Mouse (Mus musculus) limb, embryonic 14.5 days (tissue): Measurements from ENCODE around the gene Arhgap6. TPM values are rescaled to one million over a fixed set of nuclear protein-coding genes. Genes with fewer than 3 reads are reported as not detected.
A peak's percentile ranks its signal among the peaks of the same experiment; 100 is the strongest.

Source experiments
- ATAC-seq: fragments of 200-750 bp; cut with Nextera tagmentation; 2 replicates; pipeline ENCODE4 v1.8.0; 2017; ENCODE audit warnings: low read depth, moderate number of reproducible peaks, moderate TSS enrichment; ENCODE audit not compliant: low FRiP score
- DNase-seq: peaks from one replicate; pipeline ENCODE4 v3.0.0-alpha.2; 2015; ENCODE audit warnings: low spot score
- H3K27ac ChIP-seq: fragments of 300-500 bp; sonication (generic); replicated peaks from 2 replicates; pipeline ENCODE4 v1.5.1; 2014; ENCODE audit warnings: low read depth, mild to moderate bottlenecking, low read length, moderate library complexity, mixed read lengths
- H3K27me3 ChIP-seq: fragments of 300-500 bp; sonication (generic); 2 replicates; pipeline ENCODE4 v1.6.1; 2014; ENCODE audit warnings: low read length, mixed read lengths; ENCODE audit not compliant: control insufficient read depth, insufficient read depth
- H3K36me3 ChIP-seq: fragments of 300-500 bp; sonication (generic); 2 replicates; pipeline ENCODE4 v1.6.1; 2014; ENCODE audit warnings: mild to moderate bottlenecking, low read length, moderate library complexity, mixed read lengths; ENCODE audit not compliant: control insufficient read depth, insufficient read depth
- H3K4me1 ChIP-seq: fragments of 300-500 bp; sonication (generic); 2 replicates; pipeline ENCODE4 v1.6.1; 2014; ENCODE audit warnings: antibody characterized with exemption, low read length, mixed read lengths; ENCODE audit not compliant: control insufficient read depth, insufficient read depth
- H3K4me2 ChIP-seq: fragments of 300-500 bp; sonication (generic); replicated peaks from 2 replicates; pipeline ENCODE4 v1.6.1; 2014; ENCODE audit warnings: low read depth, mild to moderate bottlenecking, low read length, moderate library complexity; ENCODE audit not compliant: severe bottlenecking
- H3K4me3 ChIP-seq: fragments of 300-500 bp; sonication (generic); replicated peaks from 2 replicates; pipeline ENCODE4 v1.5.1; 2014; ENCODE audit warnings: low read length
- H3K9ac ChIP-seq: fragments of 300-500 bp; sonication (generic); 2 replicates; pipeline ENCODE4 v1.6.1; 2014; ENCODE audit warnings: mild to moderate bottlenecking, low read depth, low read length, moderate library complexity; ENCODE audit not compliant: severe bottlenecking
- H3K9me3 ChIP-seq: fragments of 300-500 bp; sonication (generic); 2 replicates; pipeline ENCODE4 v1.6.1; 2016; ENCODE audit warnings: low read length; ENCODE audit not compliant: control insufficient read depth
- POLR2A ChIP-seq: fragments of 200-500 bp; IDR thresholded peaks from 2 replicates; pipeline ENCODE4 v1.8.0; 2012; ENCODE audit warnings: inconsistent platforms, mild to moderate bottlenecking, moderate library complexity, borderline replicate concordance; ENCODE audit not compliant: insufficient read depth, insufficient read length; ENCODE audit errors: extremely low read depth
- WGBS: fragments of 180-500 bp; shearing (Covaris S2); extraction: QIAGEN DNeasy Blood & Tissue Kit; methylation state at CpG from one replicate; pipeline ENCODE4 v1.1.7; 2014; 5-methylcytosine and 5-hydroxymethylcytosine counted together
- polyA plus RNA-seq, 2 experiments: library from polyadenylated mRNA; depleted of rRNA in 1 of 2; stranded (reverse) in 1 of 2; unstranded in 1 of 2; fragments of >200 nt; fragmentation: Nextera tagmentation in 1 of 2; extraction: Ambion mirVana in 1 of 2; gene quantifications; 2 replicates each; pipeline versions ENCODE4 v1.2.1 to v1.2.3; 2012 to 2014

The Arhgap6 gene
- polyA plus RNA-seq, 2 experiments: 2.7 to 4.1 TPM

GRCm38 (mm10) chrX:169036403-169037296, 241.8 kb downstream of the Arhgap6 start:
- Histone ChIP-seq H3K27ac (no peak overlapping the region), H3K4me3 (peak overlapping the region; percentile 28), H3K9me3 (no peaks in the 10 kb centered on the region), H3K9ac (0 out of 2 replicates have a peak overlapping the region, but pooled peaks have one; percentile 28), H3K4me2 (peak overlapping the region; percentile 48), H3K36me3 (no peaks in the 10 kb centered on the region), H3K27me3 (no peaks in the 10 kb centered on the region), H3K4me1 (no peaks in the 10 kb centered on the region)
- ATAC-seq: peak; percentile 79
- no peak for TF ChIP-seq POLR2A
- peak; percentile 54 for DNase-seq
- WGBS: 19% methylated on average over 31 of the region's 32 CpGs

GRCm38 (mm10) chrX:169037401-169037800, 242.5 kb downstream of the Arhgap6 start:
- H3K4me3 ChIP-seq: no peak overlapping the region
- no peaks in the 10 kb centered on the region for H3K36me3 ChIP-seq
- no peaks in the 10 kb centered on the region for H3K27me3 ChIP-seq
- DNase-seq (no peak), ATAC-seq (no peak)
- no peak overlapping the region; the same call in 1 of the 2 replicates for H3K4me2 ChIP-seq
- no peaks in the 10 kb centered on the region for H3K4me1 ChIP-seq
- no peak overlapping the region for H3K27ac ChIP-seq
- no peaks in the 10 kb centered on the region for H3K9me3 ChIP-seq
- TF ChIP-seq POLR2A: no peak
- no peak overlapping the region for H3K9ac ChIP-seq
- WGBS: 60% methylated on average over 4 of the region's 4 CpGs

DNA sequence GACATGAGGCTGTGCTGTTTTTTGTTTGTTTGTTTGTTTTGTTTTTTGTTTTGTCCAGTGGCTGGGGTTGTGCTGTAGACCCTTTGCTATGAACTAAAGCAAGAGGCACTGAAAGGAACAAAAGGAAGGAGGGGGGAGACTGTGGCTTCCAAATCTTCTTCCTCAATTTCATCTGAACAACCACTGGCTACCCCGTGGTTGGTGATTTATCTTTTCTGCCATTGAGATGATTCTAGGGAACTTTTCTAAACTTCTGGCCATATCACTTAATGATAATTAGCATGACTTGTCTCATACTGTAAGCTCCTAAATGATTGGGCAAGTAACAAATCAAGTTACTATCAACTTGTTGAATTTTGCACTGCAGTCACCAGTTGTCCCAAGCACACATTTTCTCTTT, 249.0 kb downstream of the Arhgap6 start:
- WGBS: 67% methylated on average over 1 of the region's 1 CpGs
- Histone ChIP-seq H3K36me3 (no peaks in the 10 kb centered on the region), H3K9ac (no peak overlapping the region), H3K4me1 (no peaks in the 10 kb centered on the region), H3K27me3 (no peaks in the 10 kb centered on the region), H3K27ac (no peak overlapping the region), H3K4me3 (no peak overlapping the region), H3K4me2 (no peak overlapping the region), H3K9me3 (no peaks in the 10 kb centered on the region)
- DNase-seq (no peak), ATAC-seq (no peak)
- no peak for TF ChIP-seq POLR2A

DNA sequence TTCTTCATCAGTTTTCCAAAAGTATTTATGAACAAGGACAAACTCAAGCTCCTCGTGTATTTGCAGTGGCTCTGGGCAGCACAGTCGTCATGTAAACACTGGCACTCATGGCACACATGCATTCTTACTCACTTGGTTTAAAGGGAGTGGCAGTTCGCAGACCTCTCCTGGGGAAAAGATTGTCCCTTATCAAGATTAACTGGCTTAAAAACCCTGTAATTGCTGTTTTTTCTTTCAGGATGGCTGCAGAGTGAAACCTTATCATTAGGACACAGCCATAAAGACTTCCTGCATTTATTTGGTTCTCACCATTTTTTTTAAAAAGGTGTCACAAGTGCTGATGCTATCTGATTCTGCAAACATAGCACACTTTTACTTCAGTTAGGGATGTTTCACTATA, 252.7 kb downstream of the Arhgap6 start:
- DNase-seq (no peak), ATAC-seq (no peak)
- Histone ChIP-seq H3K4me1 (no peaks in the 10 kb centered on the region), H3K36me3 (no peaks in the 10 kb centered on the region), H3K27me3 (no peaks in the 10 kb centered on the region), H3K4me3 (no peak overlapping the region), H3K9me3 (no peaks in the 10 kb centered on the region), H3K9ac (no peak overlapping the region), H3K4me2 (no peak overlapping the region), H3K27ac (no peak overlapping the region)
- TF ChIP-seq POLR2A: no peak
- 54% methylated on average over 3 of the region's 3 CpGs for WGBS

DNA sequence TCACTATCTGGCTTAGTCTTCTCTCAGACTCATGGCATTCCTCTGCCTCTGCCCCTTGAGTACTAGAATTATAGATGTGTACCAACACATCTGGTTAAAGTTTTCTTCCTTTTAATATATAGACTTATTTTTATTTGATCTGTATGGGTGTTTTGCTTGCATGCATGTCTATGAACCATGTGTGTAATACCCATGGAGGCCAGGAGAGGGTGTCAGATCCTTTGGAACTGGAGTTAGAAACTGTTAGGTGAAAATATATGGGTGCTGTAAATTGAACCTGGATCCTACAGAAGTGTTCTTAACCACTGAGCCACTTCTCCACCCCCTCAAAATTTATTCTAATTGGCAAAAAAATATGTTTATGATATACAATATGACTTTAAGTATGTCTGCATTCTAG, 254.7 kb downstream of the Arhgap6 start:
- no peak overlapping the region for H3K4me2 ChIP-seq
- no peaks in the 10 kb centered on the region for H3K9me3 ChIP-seq
- no peaks in the 10 kb centered on the region; the same call in 1 of the 2 replicates for H3K4me1 ChIP-seq
- H3K27me3 ChIP-seq: no peaks in the 10 kb centered on the region
- no peaks in the 10 kb centered on the region for H3K36me3 ChIP-seq
- DNase-seq (no peak), ATAC-seq (no peak)
- H3K4me3 ChIP-seq: no peak overlapping the region
- TF ChIP-seq POLR2A: no peak
- H3K9ac ChIP-seq: no peak overlapping the region
- H3K27ac ChIP-seq: no peak overlapping the region
